Mouse (Mus musculus) kidney, adult 2 months (tissue): Measurements from ENCODE around the gene Tmem254c. TPM values are rescaled to one million over a fixed set of nuclear protein-coding genes. Genes with fewer than 3 reads are reported as not detected.
"Not testable (repeated sequence)": the region's sequence is repeated elsewhere in the genome, so short reads cannot be mapped to it uniquely, and the experiment has no call there.

Source experiments
- DNase-seq: peaks from one replicate; pipeline ENCODE4 v3.0.0; 2021
- H3K27ac ChIP-seq: fragments of 200-500 bp; 2 replicates; pipeline ENCODE4 v1.5.1; 2012; ENCODE audit warnings: low read depth, low read length, control low read depth, inconsistent platforms; ENCODE audit not compliant: insufficient read depth
- H3K27me3 ChIP-seq: fragments of 200-500 bp; replicated peaks from 2 replicates; pipeline ENCODE4 v1.6.1; 2012; ENCODE audit warnings: mild to moderate bottlenecking, moderate library complexity, low read length, inconsistent platforms; ENCODE audit not compliant: control insufficient read depth, insufficient read depth
- H3K36me3 ChIP-seq: fragments of 200-500 bp; 2 replicates; pipeline ENCODE4 v1.6.1; 2012; ENCODE audit warnings: mild to moderate bottlenecking, moderate library complexity, low read length, inconsistent platforms; ENCODE audit not compliant: control insufficient read depth, insufficient read depth
- H3K4me1 ChIP-seq: fragments of 200-500 bp; 2 replicates; pipeline ENCODE4 v1.6.1; 2011; ENCODE audit warnings: low read length; ENCODE audit not compliant: control insufficient read depth, insufficient read depth
- H3K4me3 ChIP-seq: fragments of 200-500 bp; 2 replicates; pipeline ENCODE4 v1.5.1; 2011; ENCODE audit warnings: mild to moderate bottlenecking, low read depth, low read length, control low read depth; ENCODE audit not compliant: insufficient read depth
- WGBS: fragments of 180-500 bp; shearing (Covaris S2); methylation state at CpG from one replicate; pipeline ENCODE4 v1.1.7; 2018; 5-methylcytosine and 5-hydroxymethylcytosine counted together
- polyA plus RNA-seq: library from polyadenylated mRNA; depleted of rRNA; stranded (reverse); fragments of >200 nt; gene quantifications from 2 replicates; pipeline ENCODE4 v1.2.3, GENCODE M21; 2012; rRNA removed

Tmem254c gene
- polyA plus RNA-seq: 7.9 and 68.7 TPM in 2 replicates

- H3K36me3 ChIP-seq, DNase-seq, H3K4me3 ChIP-seq, H3K4me1 ChIP-seq, H3K27ac ChIP-seq, H3K27me3 ChIP-seq: not testable (repeated sequence)
- WGBS: no CpG with 5 or more reads among the region's 10 CpGs
These were observed at the start of gene Tmem254c for GRCm38 (mm10) chr14:26067325-26067633. Gene Tmem254c, minus strand, starts transcription at chr14:26067355.

- not testable (repeated sequence) for H3K36me3 ChIP-seq, DNase-seq, H3K4me3 ChIP-seq, H3K27me3 ChIP-seq, H3K27ac ChIP-seq, H3K4me1 ChIP-seq
- no CpG with 5 or more reads among the region's 3 CpGs for WGBS
These were observed 30.5 kb upstream of the Tmem254c start for GRCm38 (mm10) chr14:26097622-26098021.

- H3K27ac ChIP-seq, DNase-seq, H3K4me1 ChIP-seq, H3K36me3 ChIP-seq, H3K27me3 ChIP-seq, H3K4me3 ChIP-seq: not testable (repeated sequence)
- no CpG with 5 or more reads among the region's 1 CpGs for WGBS
These were observed 14.8 kb upstream of the Tmem254c start, which contains the start of gene Cphx3 for GRCm38 (mm10) chr14:26081997-26082396. Gene Cphx3, plus strand, starts transcription at chr14:26082297.

GRCm38 (mm10) chr14:26081216-26081615 is 14.1 kb upstream of the Tmem254c start, which contains the start of gene Cphx2:
Gene Cphx2, plus strand, starts transcription at chr14:26081516.
- H3K27ac ChIP-seq, H3K27me3 ChIP-seq, H3K36me3 ChIP-seq, DNase-seq, H3K4me1 ChIP-seq, H3K4me3 ChIP-seq: not testable (repeated sequence)
- WGBS: no CpG with 5 or more reads among the region's 6 CpGs

- H3K4me3 ChIP-seq, H3K27ac ChIP-seq, H3K36me3 ChIP-seq, H3K27me3 ChIP-seq, DNase-seq, H3K4me1 ChIP-seq: not testable (repeated sequence)
- WGBS: no CpG with 5 or more reads among the region's 5 CpGs
These were observed 9.7 kb upstream of the Tmem254c start for GRCm38 (mm10) chr14:26076620-26077390.

- no CpG with 5 or more reads among the region's 44 CpGs for WGBS
- not testable (repeated sequence) for H3K27ac ChIP-seq, H3K4me3 ChIP-seq, H3K27me3 ChIP-seq, H3K4me1 ChIP-seq, H3K36me3 ChIP-seq, DNase-seq
These were observed 406 bp downstream of the Tmem254c start for GRCm38 (mm10) chr14:26066574-26067324.

- not testable (repeated sequence) for H3K4me1 ChIP-seq, H3K4me3 ChIP-seq, H3K27me3 ChIP-seq, H3K27ac ChIP-seq, H3K36me3 ChIP-seq, DNase-seq
- WGBS: no CpG with 5 or more reads among the region's 6 CpGs
These were observed 7.8 kb downstream of the Tmem254c start for GRCm38 (mm10) chr14:26059362-26059761.

GRCm38 (mm10) chr14:26058184-26058583 is 9.0 kb downstream of the Tmem254c start:
- H3K36me3 ChIP-seq, H3K4me3 ChIP-seq, DNase-seq, H3K4me1 ChIP-seq, H3K27me3 ChIP-seq, H3K27ac ChIP-seq: not testable (repeated sequence)
- no CpG with 5 or more reads among the region's 3 CpGs for WGBS

GRCm38 (mm10) chr14:26048767-26049166 is 18.4 kb downstream of the Tmem254c start:
- not testable (repeated sequence) for H3K4me1 ChIP-seq, H3K27ac ChIP-seq, H3K27me3 ChIP-seq, H3K36me3 ChIP-seq, DNase-seq, H3K4me3 ChIP-seq
- no CpG with 5 or more reads among the region's 9 CpGs for whole genome bisulfite sequencing

GRCm38 (mm10) chr14:26047026-26047425 is 20.1 kb downstream of the Tmem254c start:
- H3K27ac ChIP-seq, H3K4me3 ChIP-seq, H3K27me3 ChIP-seq, DNase-seq, H3K4me1 ChIP-seq, H3K36me3 ChIP-seq: not testable (repeated sequence)
- no CpG with 5 or more reads among the region's 8 CpGs for WGBS

GRCm38 (mm10) chr14:26045007-26045406 is 22.1 kb downstream of the Tmem254c start:
- not testable (repeated sequence) for H3K4me3 ChIP-seq, DNase-seq, H3K27me3 ChIP-seq, H3K27ac ChIP-seq, H3K36me3 ChIP-seq, H3K4me1 ChIP-seq
- no CpG with 5 or more reads among the region's 5 CpGs for WGBS
